Mouse (Mus musculus): ENCODE data around the gene Dgki.

The Dgki gene

GRCm38 (mm10) chr6:37292068-37292467 is 7.9 kb downstream of the Dgki start:
- no peak for DNase-seq (ENCODE audit: low read depth)

GRCm38 (mm10) chr6:37291171-37291570 is 8.8 kb downstream of the Dgki start:
- DNase-seq (ENCODE audit: low read depth): no peak

DNA sequence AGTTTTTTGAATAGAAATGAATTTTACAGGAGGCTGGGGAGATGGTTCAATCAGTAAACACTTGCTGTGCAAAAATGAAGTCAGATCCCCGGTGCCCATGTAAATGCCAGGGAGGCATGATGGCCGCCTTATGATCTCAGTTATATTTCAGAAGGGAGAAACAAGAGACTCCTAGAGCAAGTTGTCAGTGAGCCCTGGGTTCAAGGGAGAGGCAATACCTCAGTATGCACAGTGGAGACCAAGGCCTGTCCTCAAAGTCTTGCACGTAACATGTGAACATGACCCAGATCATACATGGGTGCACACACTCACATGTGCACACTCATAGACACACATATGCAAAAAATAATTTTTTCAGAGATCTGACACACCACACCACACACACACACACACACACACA is 9.3 kb downstream of the Dgki start:
- no peak for DNase-seq (ENCODE audit: low read depth)

DNA sequence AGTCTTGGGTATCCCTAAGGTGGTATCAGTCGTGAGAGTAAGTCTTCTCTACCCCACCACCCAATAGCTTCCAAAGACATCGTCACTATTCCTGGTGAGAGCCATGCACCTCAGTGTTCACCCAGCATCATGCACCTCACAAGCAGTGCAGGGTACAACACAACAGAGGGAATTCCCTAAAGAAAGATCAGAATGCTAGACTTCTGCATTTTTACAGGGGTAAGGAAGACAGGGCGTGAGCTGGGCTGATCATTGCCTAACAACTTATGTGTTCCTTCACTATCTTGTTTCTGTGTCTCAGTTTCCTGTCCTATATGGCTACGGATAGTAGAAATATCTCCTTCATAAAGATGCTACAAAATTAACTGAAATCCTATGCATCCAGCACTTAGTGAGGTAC is 13.8 kb downstream of the Dgki start:
- no peak for DNase-seq (ENCODE audit: low read depth)

DNA sequence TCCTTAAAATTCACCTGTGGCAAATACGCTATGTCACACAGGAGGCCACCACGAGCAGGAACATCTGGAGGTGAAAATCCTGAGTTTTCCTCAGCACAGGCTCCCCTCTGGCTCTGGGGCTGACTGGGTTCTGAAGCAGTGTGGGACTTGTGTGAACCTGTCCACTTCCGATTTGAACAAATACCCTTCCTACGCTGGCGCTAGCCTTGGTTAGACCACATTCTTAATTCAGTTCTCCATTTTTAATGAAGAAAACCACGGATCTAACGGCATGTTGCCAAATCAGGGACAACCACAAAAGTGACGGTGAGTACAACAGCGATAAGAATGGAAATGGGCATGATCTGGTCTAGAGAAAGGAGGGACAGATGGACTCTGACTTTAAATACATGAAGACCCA is 15.1 kb downstream of the Dgki start:
- DNase-seq (ENCODE audit: low read depth): no peak

- no peak for DNase-seq (ENCODE audit: low read depth)
Measured at GRCm38 (mm10) chr6:37283336-37283735, 16.6 kb downstream of the Dgki start.

DNA sequence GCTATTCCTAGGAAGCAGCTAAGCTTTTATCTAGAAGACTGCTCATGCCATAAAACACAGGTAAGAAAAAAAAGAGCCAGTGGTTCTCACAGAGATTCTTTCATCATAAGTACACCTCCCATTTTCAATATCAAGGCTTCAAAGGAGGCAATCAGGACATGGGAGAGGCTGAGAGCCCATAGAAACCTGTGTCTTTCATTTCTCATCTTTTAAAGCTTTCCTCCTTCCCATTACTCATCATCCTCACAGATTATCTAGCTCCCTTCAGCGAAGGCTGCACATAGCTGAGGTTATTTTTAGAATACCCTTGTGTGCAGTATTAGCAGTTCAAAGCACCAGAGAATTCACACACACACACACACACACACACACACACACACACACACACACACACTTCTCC is 17.3 kb downstream of the Dgki start:
- DNase-seq (ENCODE audit: low read depth): no peak

- no peak for DNase-seq (ENCODE audit: low read depth)
Measured at GRCm38 (mm10) chr6:37276834-37277715, 22.9 kb downstream of the Dgki start.

- no peak for DNase-seq (ENCODE audit: low read depth)
Measured at GRCm38 (mm10) chr6:37276181-37276580, 23.8 kb downstream of the Dgki start.

DNA sequence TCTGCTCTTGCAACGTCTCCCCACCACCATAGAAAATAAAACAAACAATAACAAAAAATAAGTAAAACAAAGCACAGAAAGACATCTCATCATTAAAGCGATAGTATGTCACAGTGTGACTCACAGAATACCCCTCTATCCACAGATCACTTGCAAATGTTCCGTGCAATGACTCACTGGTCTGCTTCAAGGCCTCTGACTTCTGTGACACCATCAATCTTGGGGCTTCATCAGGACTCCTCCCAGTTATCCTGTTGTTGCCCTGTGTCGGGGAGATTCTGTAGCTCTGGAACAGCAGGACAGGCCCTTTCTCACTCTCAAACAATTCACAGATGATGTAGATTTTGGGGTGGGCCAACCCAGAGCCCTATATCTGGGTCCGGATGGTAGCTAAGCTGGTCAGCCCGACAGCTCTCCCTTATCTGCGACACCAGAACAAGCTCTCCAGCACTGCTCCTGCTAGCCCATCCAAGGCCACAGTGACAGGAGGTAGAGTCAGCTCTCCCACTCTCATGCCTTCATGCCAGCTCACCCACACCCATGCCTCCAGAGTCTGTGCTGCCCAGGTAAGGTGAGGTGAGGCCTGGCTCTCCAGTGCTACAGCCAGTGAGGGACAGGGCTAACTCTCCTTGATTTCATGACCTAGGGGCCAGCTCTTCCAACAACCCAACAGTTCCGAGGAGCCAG is 28.9 kb downstream of the Dgki start:
- no peak for DNase-seq (ENCODE audit: low read depth)

- DNase-seq (ENCODE audit: low read depth): no peak
Measured at GRCm38 (mm10) chr6:37268589-37268988, 31.4 kb downstream of the Dgki start.

- DNase-seq (ENCODE audit: low read depth): no peak
Measured at GRCm38 (mm10) chr6:37267952-37268351, 32.0 kb downstream of the Dgki start.

DNA sequence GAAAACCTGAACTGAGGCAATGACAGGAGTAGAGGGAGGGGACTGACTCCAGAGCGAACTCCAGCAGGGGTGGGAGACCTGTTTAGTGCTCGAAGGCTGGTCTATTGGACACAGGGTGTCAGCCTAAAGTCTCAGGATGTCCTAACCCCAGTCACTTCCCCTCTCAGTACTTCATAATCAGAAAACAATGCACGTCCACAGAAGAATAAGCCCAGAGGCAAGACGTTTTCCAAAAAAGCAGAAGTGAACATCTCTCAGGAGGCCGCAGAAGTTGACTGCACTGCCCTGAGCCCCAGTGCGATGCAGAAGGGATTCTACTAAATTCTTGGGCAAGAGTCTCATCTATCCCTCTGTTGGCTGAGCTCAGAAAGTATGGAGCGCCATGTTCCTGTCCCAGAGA is 37.5 kb downstream of the Dgki start:
- DNase-seq (ENCODE audit: low read depth): no peak

- DNase-seq (ENCODE audit: low read depth): no peak
Measured at GRCm38 (mm10) chr6:37261236-37261852, 38.6 kb downstream of the Dgki start.

DNA sequence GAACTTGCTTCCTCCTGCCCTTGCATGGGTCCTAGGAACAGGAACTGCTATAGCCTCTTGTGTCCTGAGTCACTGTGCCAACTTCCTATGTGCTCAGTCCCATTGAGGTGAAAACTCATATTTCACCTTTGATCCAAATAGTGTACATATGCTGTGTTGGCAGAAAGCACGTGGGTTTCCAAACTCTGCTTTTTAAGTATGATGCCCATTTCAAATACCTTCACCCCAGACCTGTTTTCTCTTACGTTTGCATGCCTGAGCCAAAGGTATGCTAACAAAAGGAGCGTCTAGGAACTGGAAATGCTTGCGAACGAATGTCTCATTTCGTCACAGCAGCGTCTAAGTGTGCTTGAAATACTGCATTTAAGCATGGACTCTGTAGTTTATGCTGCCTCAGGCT is 41.3 kb downstream of the Dgki start:
- no peak for DNase-seq (ENCODE audit: low read depth)

- DNase-seq (ENCODE audit: low read depth): no peak
Measured at GRCm38 (mm10) chr6:37254144-37254543, 45.8 kb downstream of the Dgki start.

- no peak for DNase-seq (ENCODE audit: low read depth)
Measured at GRCm38 (mm10) chr6:37252536-37252935, 47.4 kb downstream of the Dgki start.

DNA sequence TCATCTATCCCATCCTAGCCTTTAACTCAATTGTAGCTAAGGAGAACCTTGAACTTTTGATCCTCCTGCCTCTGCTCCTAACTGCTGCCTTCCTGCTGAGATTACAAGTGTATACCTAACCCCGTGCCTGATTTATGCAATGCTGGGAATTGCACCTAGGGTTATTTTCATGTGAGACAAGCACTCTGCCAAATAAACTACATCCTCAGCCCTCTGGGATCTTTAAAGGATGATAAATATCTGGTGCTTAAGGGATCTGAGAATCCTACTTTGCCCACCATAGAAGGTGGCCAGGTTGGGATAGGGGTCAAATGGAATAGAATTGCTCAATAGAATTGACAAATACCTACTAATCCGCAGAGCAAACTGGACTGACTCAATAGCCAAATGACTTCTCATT is 49.3 kb downstream of the Dgki start:
- DNase-seq (ENCODE audit: low read depth): no peak

DNA sequence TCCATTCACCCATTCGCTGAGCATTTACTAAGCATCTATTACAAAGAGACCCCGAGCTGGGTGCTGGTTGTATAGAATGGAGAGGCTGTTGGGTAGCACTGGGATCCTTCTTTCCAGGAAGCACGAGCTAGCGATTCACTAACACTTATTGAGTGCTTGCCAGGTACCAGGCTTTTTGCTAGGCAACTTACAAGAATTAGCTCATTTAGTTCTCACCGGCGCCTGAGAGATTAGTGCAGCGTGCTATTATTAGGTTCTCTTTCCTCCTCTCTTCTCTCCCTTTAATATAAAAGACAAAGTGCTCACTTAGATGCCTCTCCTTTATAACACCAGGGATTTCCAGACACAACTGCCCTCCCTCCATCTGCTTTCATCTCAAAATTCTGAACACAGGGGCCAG is 54.2 kb downstream of the Dgki start:
- no peak for DNase-seq (ENCODE audit: low read depth)

DNA sequence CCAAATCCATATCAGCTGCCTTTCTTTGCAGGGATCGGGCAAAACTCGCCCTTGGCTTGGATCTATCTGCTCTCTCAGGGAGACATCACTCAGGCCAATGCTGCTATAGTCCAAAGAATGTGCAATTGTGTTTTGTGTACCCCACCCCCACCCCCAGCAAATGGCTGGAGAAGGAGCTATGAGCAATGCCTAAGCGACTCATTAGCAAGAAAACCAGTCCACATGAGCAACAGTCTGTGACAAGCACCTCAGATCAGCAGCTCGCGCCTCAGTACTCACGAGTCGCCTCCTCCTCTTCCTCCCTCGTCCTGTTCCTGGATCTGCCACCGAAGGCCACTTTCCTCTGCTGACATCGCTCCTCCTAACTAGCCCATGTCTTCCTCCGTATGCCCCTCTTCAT is 55.9 kb downstream of the Dgki start:
- no peak for DNase-seq (ENCODE audit: low read depth)

DNA sequence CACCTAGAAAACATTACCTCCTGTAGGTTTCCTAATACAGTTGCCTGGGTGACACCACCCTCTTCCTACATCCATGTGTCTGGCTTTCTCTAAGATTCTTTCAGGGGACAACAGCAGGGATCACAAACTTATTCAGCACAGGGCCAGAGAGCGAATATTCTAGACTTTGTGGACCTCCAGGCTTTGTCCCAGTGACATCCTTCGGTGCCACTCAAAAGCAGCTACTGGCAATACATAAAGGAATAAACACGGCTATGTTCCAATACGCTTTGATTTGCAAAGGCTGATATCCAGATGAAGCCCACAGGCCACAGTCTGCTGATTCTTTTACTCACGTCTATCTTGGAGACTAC is 57.2 kb downstream of the Dgki start:
- no peak for DNase-seq (ENCODE audit: low read depth)

DNA sequence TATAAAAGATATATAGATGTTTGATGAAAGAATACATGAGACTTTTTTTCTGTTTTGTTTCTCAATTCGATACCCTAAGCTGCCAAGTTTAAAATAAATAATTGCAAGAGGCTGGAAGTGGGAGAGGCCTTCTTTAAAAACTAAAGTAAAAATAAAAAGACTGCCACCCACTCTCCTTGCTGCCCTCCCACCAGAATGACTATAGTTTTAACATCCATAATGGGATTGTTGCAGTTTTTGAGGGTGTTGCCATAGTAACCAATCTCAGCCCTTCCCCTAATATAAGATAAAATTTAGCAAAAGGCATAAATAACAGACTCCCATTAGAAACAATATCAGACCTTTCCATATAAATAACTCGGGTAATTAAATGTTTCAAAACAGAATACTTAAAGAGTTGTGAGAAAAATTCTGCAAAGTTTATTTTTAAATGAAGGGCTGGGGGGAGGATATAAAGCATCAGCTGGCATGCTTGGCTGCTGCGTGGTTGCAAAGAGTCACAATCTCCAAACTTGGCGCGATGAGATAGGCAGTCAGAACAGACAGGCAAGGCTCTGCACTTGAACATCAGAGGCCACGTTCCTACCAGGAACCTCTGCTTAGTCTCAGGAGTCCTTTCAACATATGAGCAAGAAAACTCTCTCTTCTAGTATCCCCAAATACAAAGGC is 57.8 kb downstream of the Dgki start:
- no peak for DNase-seq (ENCODE audit: low read depth)

DNA sequence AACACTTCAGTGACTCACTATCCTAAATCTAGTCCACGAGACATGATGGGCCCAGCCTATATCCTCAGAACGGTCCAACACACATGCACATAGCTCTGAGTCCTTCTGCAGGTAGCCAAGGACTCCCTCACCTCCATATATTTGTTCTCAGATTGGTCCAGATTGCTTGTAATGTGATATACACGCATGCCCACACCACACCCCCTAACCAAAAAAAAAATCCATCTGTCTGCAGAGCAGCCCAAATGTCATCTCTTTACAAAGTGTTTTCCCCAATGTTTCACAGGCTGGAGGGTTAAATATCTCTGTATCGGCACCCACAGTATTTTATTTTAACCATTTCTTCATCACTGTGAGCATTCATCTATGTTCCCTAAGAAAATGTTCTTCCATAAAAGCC is 58.5 kb downstream of the Dgki start:
- no peak for DNase-seq (ENCODE audit: low read depth)

Measured in 416B (cell line).